Mouse (Mus musculus): Measurements from ENCODE around the gene Tut1. TPM values are rescaled to one million over a fixed set of nuclear protein-coding genes. Genes with fewer than 3 reads are reported as not detected.
"Not testable (repeated sequence)": the region's sequence is repeated elsewhere in the genome, so short reads cannot be mapped to it uniquely, and the experiment has no call there.

Tut1 gene
- polyA plus RNA-seq, 1 experiment from 2014 or later, result 42.4 TPM

- Histone ChIP-seq H3K4me1 (replicated peaks; ENCODE audit: control insufficient read depth, insufficient read depth, low read length) (peaks cover 3% of the 10 kb centered on the region), H3K9me3 (ENCODE audit: control insufficient read depth, low read length) (no peaks in the 10 kb centered on the region), H3K27me3 (replicated peaks; ENCODE audit: control insufficient read depth, insufficient read depth, low read length) (no peaks in the 10 kb centered on the region), H3K36me3 (ENCODE audit: control insufficient read depth, insufficient read depth, low read length) (peaks cover 64% of the 10 kb centered on the region), H3K4me3 (ENCODE audit: low read depth, low read length) (peak overlapping the region; percentile 82), H3K9ac (ENCODE audit: low read depth, low read length) (peak overlapping the region; percentile 97), H3K27ac (ENCODE audit: low read depth, low read length) (peak overlapping the region; percentile 58), H3K4me2 (peak overlapping the region; percentile 86)
- under 1% methylated on average over 8 of the region's 8 CpGs for WGBS
- DNase-seq (ENCODE audit: low spot score) (no peak), ATAC-seq (replicated peaks; ENCODE audit: low FRiP score) (no peak)
Observed at GRCm38 (mm10) chr19:8967373-8967743, 13.7 kb downstream of the Tut1 start.

- no peaks in the 10 kb centered on the region for H3K9me3 ChIP-seq (ENCODE audit: control insufficient read depth, low read length)
- peak overlapping the region; percentile 86 for H3K4me2 ChIP-seq
- peak overlapping the region; percentile 82 for H3K4me3 ChIP-seq (ENCODE audit: low read depth, low read length)
- DNase-seq (ENCODE audit: low spot score), result no peak
- peak overlapping the region; percentile 58 for H3K27ac ChIP-seq (ENCODE audit: low read depth, low read length)
- ATAC-seq (replicated peaks; ENCODE audit: low FRiP score), result no peak
- no peaks in the 10 kb centered on the region for H3K27me3 ChIP-seq (replicated peaks; ENCODE audit: control insufficient read depth, insufficient read depth, low read length)
- H3K4me1 ChIP-seq (replicated peaks; ENCODE audit: control insufficient read depth, insufficient read depth, low read length), result peaks cover 3% of the 10 kb centered on the region
- whole genome bisulfite sequencing, result 2% methylated on average over 9 of the region's 9 CpGs
- H3K36me3 ChIP-seq (ENCODE audit: control insufficient read depth, insufficient read depth, low read length), result peaks cover 62% of the 10 kb centered on the region
- peak overlapping the region; percentile 97 for H3K9ac ChIP-seq (ENCODE audit: low read depth, low read length)
Observed at GRCm38 (mm10) chr19:8967893-8968292, 14.2 kb downstream of the Tut1 start.

- DNase-seq (ENCODE audit: low spot score); H3K4me1 ChIP-seq (replicated peaks; ENCODE audit: control insufficient read depth, insufficient read depth, low read length); H3K4me3 ChIP-seq (ENCODE audit: low read depth, low read length); H3K27ac ChIP-seq (ENCODE audit: low read depth, low read length); H3K9ac ChIP-seq (ENCODE audit: low read depth, low read length); H3K9me3 ChIP-seq (ENCODE audit: control insufficient read depth, low read length); H3K27me3 ChIP-seq (replicated peaks; ENCODE audit: control insufficient read depth, insufficient read depth, low read length); ATAC-seq (replicated peaks; ENCODE audit: low FRiP score); H3K4me2 ChIP-seq: not testable (repeated sequence)
- 84% methylated on average over 8 of the region's 8 CpGs for WGBS
- H3K36me3 ChIP-seq (ENCODE audit: control insufficient read depth, insufficient read depth, low read length), result peaks cover 70% of the 10 kb centered on the region
Observed at GRCm38 (mm10) chr19:8972491-8972890, 18.8 kb downstream of the Tut1 start.

GRCm38 (mm10) chr19:8974638-8975037 is 21.0 kb downstream of the Tut1 start:
- Histone ChIP-seq H3K9me3 (ENCODE audit: control insufficient read depth, low read length) (no peaks in the 10 kb centered on the region), H3K27ac (ENCODE audit: low read depth, low read length) (no peak overlapping the region), H3K36me3 (ENCODE audit: control insufficient read depth, insufficient read depth, low read length) (peaks cover 86% of the 10 kb centered on the region), H3K9ac (ENCODE audit: low read depth, low read length) (no peak overlapping the region), H3K27me3 (replicated peaks; ENCODE audit: control insufficient read depth, insufficient read depth, low read length) (no peaks in the 10 kb centered on the region), H3K4me3 (ENCODE audit: low read depth, low read length) (no peak overlapping the region), H3K4me1 (replicated peaks; ENCODE audit: control insufficient read depth, insufficient read depth, low read length) (no peaks in the 10 kb centered on the region), H3K4me2 (no peak overlapping the region)
- no peak for ATAC-seq (replicated peaks; ENCODE audit: low FRiP score)
- no peak for DNase-seq (ENCODE audit: low spot score)
- 80% methylated on average over 1 of the region's 1 CpGs for WGBS

GRCm38 (mm10) chr19:8975491-8975890 is 21.8 kb downstream of the Tut1 start:
- no peak overlapping the region for H3K4me2 ChIP-seq
- DNase-seq (ENCODE audit: low spot score) (no peak), ATAC-seq (replicated peaks; ENCODE audit: low FRiP score) (no peak)
- H3K27me3 ChIP-seq (replicated peaks; ENCODE audit: control insufficient read depth, insufficient read depth, low read length), result no peaks in the 10 kb centered on the region
- 95% methylated on average over 2 of the region's 2 CpGs for WGBS
- no peak overlapping the region for H3K9ac ChIP-seq (ENCODE audit: low read depth, low read length)
- no peaks in the 10 kb centered on the region for H3K4me1 ChIP-seq (replicated peaks; ENCODE audit: control insufficient read depth, insufficient read depth, low read length)
- H3K4me3 ChIP-seq (ENCODE audit: low read depth, low read length), result no peak overlapping the region
- no peak overlapping the region for H3K27ac ChIP-seq (ENCODE audit: low read depth, low read length)
- H3K36me3 ChIP-seq (ENCODE audit: control insufficient read depth, insufficient read depth, low read length), result peaks cover 83% of the 10 kb centered on the region
- no peaks in the 10 kb centered on the region for H3K9me3 ChIP-seq (ENCODE audit: control insufficient read depth, low read length)

GRCm38 (mm10) chr19:8976535-8976934 is 22.9 kb downstream of the Tut1 start:
- H3K4me3 ChIP-seq (ENCODE audit: low read depth, low read length), result no peak overlapping the region
- no peaks in the 10 kb centered on the region for H3K27me3 ChIP-seq (replicated peaks; ENCODE audit: control insufficient read depth, insufficient read depth, low read length)
- no peaks in the 10 kb centered on the region; the same call in 1 of the 2 replicates for H3K4me1 ChIP-seq (replicated peaks; ENCODE audit: control insufficient read depth, insufficient read depth, low read length)
- no peak overlapping the region for H3K4me2 ChIP-seq
- DNase-seq (ENCODE audit: low spot score) (no peak), ATAC-seq (replicated peaks; ENCODE audit: low FRiP score) (0 out of 2 replicates have a peak, but pooled peaks have one; percentile 38)
- H3K9ac ChIP-seq (ENCODE audit: low read depth, low read length), result no peak overlapping the region
- 57% methylated on average over 3 of the region's 3 CpGs for WGBS
- H3K36me3 ChIP-seq (ENCODE audit: control insufficient read depth, insufficient read depth, low read length), result peaks cover 73% of the 10 kb centered on the region
- H3K27ac ChIP-seq (ENCODE audit: low read depth, low read length), result no peak overlapping the region; the same call in none of the 2 replicates
- no peaks in the 10 kb centered on the region for H3K9me3 ChIP-seq (ENCODE audit: control insufficient read depth, low read length)

- no peak for DNase-seq (ENCODE audit: low spot score)
- no peak for ATAC-seq (replicated peaks; ENCODE audit: low FRiP score)
- no peaks in the 10 kb centered on the region for H3K9me3 ChIP-seq (ENCODE audit: control insufficient read depth, low read length)
- peaks cover 23% of the 10 kb centered on the region for H3K4me1 ChIP-seq (replicated peaks; ENCODE audit: control insufficient read depth, insufficient read depth, low read length)
- peaks cover 41% of the 10 kb centered on the region for H3K36me3 ChIP-seq (ENCODE audit: control insufficient read depth, insufficient read depth, low read length)
- H3K4me3 ChIP-seq (ENCODE audit: low read depth, low read length), result no peak overlapping the region
- 36% methylated on average over 5 of the region's 5 CpGs for WGBS
- no peak overlapping the region for H3K9ac ChIP-seq (ENCODE audit: low read depth, low read length)
- H3K4me2 ChIP-seq, result no peak overlapping the region
- H3K27ac ChIP-seq (ENCODE audit: low read depth, low read length), result no peak overlapping the region
- no peaks in the 10 kb centered on the region for H3K27me3 ChIP-seq (replicated peaks; ENCODE audit: control insufficient read depth, insufficient read depth, low read length)
Observed at GRCm38 (mm10) chr19:8980771-8981170, 27.1 kb downstream of the Tut1 start.

GRCm38 (mm10) chr19:8981450-8982168 is 28.0 kb downstream of the Tut1 start:
- Histone ChIP-seq H3K27ac (ENCODE audit: low read depth, low read length) (no peak overlapping the region), H3K9me3 (ENCODE audit: control insufficient read depth, low read length) (no peaks in the 10 kb centered on the region), H3K4me1 (replicated peaks; ENCODE audit: control insufficient read depth, insufficient read depth, low read length) (peaks cover 23% of the 10 kb centered on the region), H3K4me3 (ENCODE audit: low read depth, low read length) (no peak overlapping the region), H3K9ac (ENCODE audit: low read depth, low read length) (no peak overlapping the region), H3K36me3 (ENCODE audit: control insufficient read depth, insufficient read depth, low read length) (peaks cover 33% of the 10 kb centered on the region), H3K27me3 (replicated peaks; ENCODE audit: control insufficient read depth, insufficient read depth, low read length) (no peaks in the 10 kb centered on the region), H3K4me2 (no peak overlapping the region)
- 65% methylated on average over 2 of the region's 2 CpGs for WGBS
- ATAC-seq (replicated peaks; ENCODE audit: low FRiP score) (no peak), DNase-seq (ENCODE audit: low spot score) (no peak)
